Mouse (Mus musculus): ENCODE data around the gene Kif1b.
A peak's percentile ranks its signal among the peaks of the same experiment; 100 is the strongest.
"Not testable (repeated sequence)": the region's sequence is repeated elsewhere in the genome, so short reads cannot be mapped to it uniquely, and the experiment has no call there.

Gene Kif1b

GRCm38 (mm10) chr4:149223453-149223852 lies 84.0 kb downstream of the Kif1b start:
- DNase-seq (ENCODE audit: low read depth, low spot score), result no peak

DNA sequence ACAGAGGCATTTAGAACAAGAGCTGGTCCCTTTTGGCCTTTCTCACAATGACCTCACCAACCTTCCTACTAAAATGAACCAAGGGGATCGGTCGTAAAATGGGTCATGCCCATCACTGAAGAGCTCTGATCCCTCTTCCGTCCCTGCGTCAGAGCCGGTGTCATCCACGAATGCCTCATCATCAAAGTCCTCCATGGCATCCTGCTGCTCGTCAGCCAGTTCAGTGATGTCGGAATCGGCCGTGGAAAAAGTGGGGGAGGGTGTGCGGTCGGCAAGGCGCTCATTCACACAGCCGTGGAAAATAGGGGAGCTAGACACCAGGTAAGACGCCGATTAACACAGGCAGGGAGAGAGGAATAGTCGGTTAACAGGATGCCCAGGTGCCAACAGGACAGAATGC lies 87.0 kb downstream of the Kif1b start:
- DNase-seq (ENCODE audit: low read depth, low spot score), result no peak

DNA sequence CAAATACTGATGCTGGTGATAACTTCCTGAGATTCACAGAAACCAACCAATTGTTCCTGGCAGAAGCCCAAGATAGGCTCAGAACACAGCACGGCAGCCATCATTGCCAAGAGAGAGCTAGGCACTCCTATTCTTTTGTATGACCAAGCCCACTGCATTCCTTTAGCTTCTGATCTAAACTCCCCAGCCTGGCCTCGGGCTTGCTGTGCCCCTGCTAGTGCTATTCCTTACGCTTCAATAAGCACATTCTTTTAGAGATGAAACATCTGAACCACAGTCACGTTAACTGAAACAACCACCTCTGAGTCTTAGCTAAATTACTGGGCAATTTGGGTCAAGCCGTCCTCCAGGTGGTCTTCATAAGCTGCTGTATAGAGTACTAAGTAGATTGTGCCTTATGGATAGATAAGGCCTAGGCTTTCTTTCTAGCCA lies 87.4 kb downstream of the Kif1b start:
- no peak for DNase-seq (ENCODE audit: low read depth, low spot score)

GRCm38 (mm10) chr4:149219401-149220041 lies 88.0 kb downstream of the Kif1b start:
- DNase-seq (ENCODE audit: low read depth, low spot score), result no peak

DNA sequence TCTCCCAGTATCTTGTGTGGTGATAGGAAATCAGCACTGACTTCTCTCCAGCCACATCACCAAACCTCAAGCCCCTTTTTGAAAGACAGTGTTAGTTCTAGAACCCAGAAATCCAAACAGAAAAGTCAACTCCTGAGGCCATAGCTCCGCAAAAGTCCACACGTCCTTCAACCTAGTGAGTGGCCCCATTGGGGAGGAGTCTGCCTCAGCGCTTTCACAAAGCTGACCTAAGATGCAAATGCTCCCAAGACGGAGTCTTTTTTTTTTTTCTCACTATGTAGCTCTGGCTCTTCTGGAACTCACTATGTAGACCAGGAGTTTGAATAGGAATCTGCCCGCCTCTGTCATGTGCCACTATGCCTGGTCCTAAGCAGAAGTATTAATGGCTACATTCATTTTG lies 89.0 kb downstream of the Kif1b start:
- no peak for DNase-seq (ENCODE audit: low read depth, low spot score)

GRCm38 (mm10) chr4:149215982-149216381 lies 91.5 kb downstream of the Kif1b start:
- peak; percentile 29 for DNase-seq (ENCODE audit: low read depth, low spot score)

DNA sequence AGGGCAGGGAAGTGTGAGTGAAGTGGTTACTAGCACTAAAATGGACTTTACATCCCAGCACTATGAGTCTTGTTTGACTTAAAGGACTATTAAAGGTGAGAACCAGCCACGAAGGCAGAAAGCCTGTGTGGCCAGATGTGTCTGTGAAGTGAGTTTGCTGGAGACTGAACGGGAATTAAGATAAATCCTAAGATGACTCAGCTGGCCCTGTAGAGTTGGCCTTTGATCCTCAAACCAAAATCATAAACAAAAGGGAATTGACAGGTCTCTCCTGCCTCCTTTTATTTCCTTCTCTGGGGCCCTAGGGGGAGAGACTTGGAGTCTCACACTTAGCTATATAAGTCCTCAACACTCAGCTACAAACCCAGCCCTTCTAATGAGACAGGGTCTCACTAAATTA lies 92.1 kb downstream of the Kif1b start:
- no peak for DNase-seq (ENCODE audit: low read depth, low spot score)

DNA sequence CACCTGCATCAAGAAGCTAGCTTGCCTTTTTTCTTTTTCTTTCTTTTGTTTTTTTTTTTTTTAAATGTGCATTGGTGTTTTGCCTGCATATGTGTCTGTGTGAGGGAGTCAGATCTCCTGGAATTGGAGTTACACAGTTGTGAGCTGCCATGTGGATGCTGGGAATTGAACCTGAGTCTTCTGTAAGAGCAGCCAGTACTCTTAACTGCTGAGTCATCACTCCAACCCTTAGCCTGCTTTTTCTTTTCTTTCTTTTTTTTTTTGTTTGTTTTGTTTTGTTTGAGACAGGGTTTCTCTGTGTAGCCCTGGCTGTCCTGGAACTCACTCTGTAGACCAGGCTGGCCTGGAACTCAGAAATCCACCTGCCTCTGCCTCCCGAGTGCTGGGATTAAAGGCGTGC lies 93.0 kb downstream of the Kif1b start:
- not testable (repeated sequence) for DNase-seq (ENCODE audit: low read depth, low spot score)

DNA sequence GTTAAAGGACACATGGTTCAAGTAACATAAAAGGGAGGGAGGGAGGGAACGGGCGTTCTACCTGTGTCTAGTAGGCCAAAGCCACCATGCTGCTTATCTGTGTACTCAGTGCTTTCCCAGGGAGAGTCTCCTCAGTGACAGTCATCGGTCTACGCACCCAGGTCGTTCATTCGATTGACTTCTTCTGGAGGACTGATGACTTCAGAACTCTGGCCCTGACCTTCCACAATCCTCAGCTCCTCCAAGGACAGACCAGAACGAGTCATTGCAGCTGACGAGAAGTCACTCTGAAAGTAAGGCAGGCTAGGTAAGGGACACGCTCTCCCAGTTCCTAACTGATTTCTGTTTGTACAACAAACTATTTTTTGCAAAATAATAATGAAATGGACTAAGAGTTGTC lies 94.0 kb downstream of the Kif1b start:
- no peak for DNase-seq (ENCODE audit: low read depth, low spot score)

DNA sequence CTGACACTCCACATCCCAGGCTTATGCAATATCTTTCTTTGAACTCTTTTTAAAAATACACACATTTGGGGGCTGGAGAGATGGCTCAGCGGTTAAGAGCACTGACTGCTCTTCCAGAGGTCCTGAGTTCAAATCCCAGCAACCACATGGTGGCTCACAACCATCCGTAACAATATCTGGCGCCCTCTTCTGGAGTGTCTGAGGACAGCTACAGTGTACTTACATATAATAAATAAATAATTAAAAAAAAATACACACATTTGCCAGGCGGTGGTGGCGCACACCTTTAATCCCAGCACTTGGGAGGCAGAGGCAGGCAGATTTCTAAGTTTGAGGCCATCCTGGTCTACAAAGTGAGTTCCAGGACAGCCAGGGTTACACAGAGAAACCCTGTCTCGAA lies 96.1 kb downstream of the Kif1b start:
- DNase-seq (ENCODE audit: low read depth, low spot score), result not testable (repeated sequence)

GRCm38 (mm10) chr4:149202467-149202866 lies 105.0 kb downstream of the Kif1b start:
- no peak for DNase-seq (ENCODE audit: low read depth, low spot score)

GRCm38 (mm10) chr4:149201110-149201509 lies 106.4 kb downstream of the Kif1b start:
- no peak for DNase-seq (ENCODE audit: low read depth, low spot score)

- no peak for DNase-seq (ENCODE audit: low read depth, low spot score)
Observed at GRCm38 (mm10) chr4:149197180-149197579, 110.3 kb downstream of the Kif1b start.

GRCm38 (mm10) chr4:149191103-149191502 lies 116.4 kb downstream of the Kif1b start:
- no peak for DNase-seq (ENCODE audit: low read depth, low spot score)

DNA sequence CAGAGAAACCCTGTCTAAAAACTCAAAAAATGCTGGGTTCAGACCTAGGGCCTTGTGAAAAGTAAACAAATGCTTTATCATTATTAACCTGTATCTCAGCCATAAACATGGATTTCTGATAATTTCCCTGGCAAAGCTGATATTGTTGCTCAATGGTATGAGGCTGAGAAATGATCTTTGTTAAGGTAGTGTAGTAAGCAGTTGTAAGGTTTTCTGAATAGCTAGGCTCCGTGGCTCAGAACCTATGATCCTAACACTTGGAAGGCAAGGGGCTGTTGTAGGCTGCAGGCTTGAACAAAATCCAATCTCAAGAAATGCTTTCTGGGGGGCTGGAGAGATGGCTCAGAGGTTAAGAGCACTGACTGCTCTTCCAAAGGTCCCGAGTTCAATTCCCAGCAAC lies 118.9 kb downstream of the Kif1b start:
- no peak for DNase-seq (ENCODE audit: low read depth, low spot score)

- DNase-seq (ENCODE audit: low read depth, low spot score), result peak; percentile 42
Observed at GRCm38 (mm10) chr4:149182755-149183154, 124.7 kb downstream of the Kif1b start.

- no peak for DNase-seq (ENCODE audit: low read depth, low spot score)
Observed at GRCm38 (mm10) chr4:149182192-149182591, 125.3 kb downstream of the Kif1b start.

DNA sequence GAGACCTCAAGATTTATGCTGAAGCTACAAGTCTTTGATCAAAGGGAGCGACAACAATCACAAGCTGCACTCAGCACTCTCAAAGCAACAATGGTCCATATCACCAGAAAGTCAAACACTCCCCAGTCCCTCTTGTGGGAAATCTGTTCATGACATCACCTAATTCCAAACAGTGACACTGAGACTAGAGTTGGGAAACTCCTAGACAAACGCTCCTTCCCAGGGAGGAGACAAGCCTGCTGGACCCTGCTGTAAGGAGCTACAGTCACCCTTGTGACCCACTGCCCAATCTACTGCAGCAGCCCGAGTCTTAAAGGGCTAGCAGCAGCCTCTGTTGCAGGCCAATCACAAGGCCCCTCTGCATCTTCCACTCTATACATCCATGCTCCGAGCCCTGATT lies 127.9 kb downstream of the Kif1b start:
- DNase-seq (ENCODE audit: low read depth, low spot score), result no peak

- no peak for DNase-seq (ENCODE audit: low read depth, low spot score)
Observed at GRCm38 (mm10) chr4:149179160-149179559, 128.3 kb downstream of the Kif1b start.

GRCm38 (mm10) chr4:149178328-149178727 lies 129.2 kb downstream of the Kif1b start:
- no peak for DNase-seq (ENCODE audit: low read depth, low spot score)

GRCm38 (mm10) chr4:149177046-149177445 lies 130.4 kb downstream of the Kif1b start:
- DNase-seq (ENCODE audit: low read depth, low spot score), result no peak

DNA sequence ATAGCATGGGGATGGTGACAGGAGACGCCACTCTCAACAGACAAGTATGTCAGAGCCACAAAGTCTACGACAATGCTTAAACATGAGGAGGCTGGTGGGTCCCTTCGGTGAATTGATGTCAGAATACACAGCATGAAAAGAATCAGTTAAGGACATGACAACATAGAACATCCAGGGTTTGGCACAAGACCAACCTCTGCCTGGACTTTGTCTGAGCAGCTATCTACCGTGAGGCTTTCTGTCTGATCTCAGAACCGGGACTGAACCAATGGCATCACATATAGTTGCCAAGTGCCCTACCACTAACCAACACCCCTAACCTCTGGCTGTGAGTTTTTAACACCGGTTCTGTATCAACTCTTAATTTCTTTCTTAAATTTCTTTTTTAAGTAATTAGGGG lies 130.8 kb downstream of the Kif1b start:
- DNase-seq (ENCODE audit: low read depth, low spot score), result no peak

- DNase-seq (ENCODE audit: low read depth, low spot score), result no peak
Observed at GRCm38 (mm10) chr4:149173661-149174060, 133.8 kb downstream of the Kif1b start.

DNA sequence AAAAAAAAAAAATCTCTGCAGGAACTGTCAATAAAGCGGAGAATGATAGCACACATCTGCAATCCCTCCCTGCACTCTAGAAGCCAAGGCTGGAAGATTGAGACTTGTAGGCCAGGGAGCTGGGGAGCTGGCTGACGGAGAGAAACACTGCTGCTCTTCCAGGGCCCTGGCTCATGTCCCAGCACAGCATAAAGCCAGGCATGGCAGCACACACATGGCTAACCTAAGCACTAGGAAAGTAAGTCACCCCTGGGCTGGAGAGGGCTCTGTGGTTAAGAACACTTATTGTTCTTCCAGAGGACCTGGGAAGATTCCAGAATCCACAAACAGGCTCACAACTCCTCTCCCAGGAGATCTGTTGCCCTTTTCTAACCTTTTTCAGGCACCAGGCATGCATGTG lies 134.8 kb downstream of the Kif1b start:
- DNase-seq (ENCODE audit: low read depth, low spot score), result no peak
